Mouse (Mus musculus) CH12.LX (cell line): ENCODE data around the gene Cops7a.

ENCODE experiments used
- BHLHE40 ChIP-seq: IDR thresholded peaks from 2 replicates; pipeline ENCODE4 v1.6.1; 2011; ENCODE audit warnings: mild to moderate bottlenecking, low read depth, low read length, improper control_type of control experiment
- CTCF ChIP-seq, 2 experiments: IDR thresholded peaks in 1 of 2; conservative IDR thresholded peaks in 1 of 2; 2 replicates each; pipeline ENCODE4 v1.5.1; 2011 to 2012; ENCODE audit warnings: low read depth in 2 of 2, low read length in 2 of 2, improper control_type of control experiment in 1 of 2, inconsistent platforms in 1 of 2, mild to moderate bottlenecking in 1 of 2, moderate library complexity in 1 of 2
- POLR2A ChIP-seq: IDR thresholded peaks from 2 replicates; pipeline ENCODE4 v1.6.1; 2011; ENCODE audit warnings: low read depth, mild to moderate bottlenecking, improper control_type of control experiment, low read length
- RAD21 ChIP-seq: IDR thresholded peaks from 2 replicates; pipeline ENCODE4 v1.6.1; 2011; ENCODE audit warnings: low read depth, mild to moderate bottlenecking, low read length, improper control_type of control experiment, moderate library complexity
- TBP ChIP-seq: conservative IDR thresholded peaks from 2 replicates; pipeline ENCODE4 v1.6.1; 2011; ENCODE audit warnings: low read depth, low read length, improper control_type of control experiment

- TF ChIP-seq POLR2A = no peak
- no peak for TF ChIP-seq CTCF (conservative IDR thresholded peaks at IDR 0.05 in 1 of 2, IDR thresholded peaks at IDR 0.05 in 1 of 2; ENCODE audit: low read depth in 2 of 2, low read length in 2 of 2)
- no peak for TF ChIP-seq BHLHE40
- no peak for TF ChIP-seq RAD21
- TF ChIP-seq TBP = no peak
Observed at GRCm38 (mm10) chr6:124999546-124999945, 34.2 kb upstream of the Cops7a start.
